In genomic region chr12:100429414-100430114, GRCm38 (mm10) we compare ENCODE assay signal across 31 mouse cellular contexts.
DNase-seq lines count a peak whose midpoint lies in the region; ATAC-seq and TF ChIP-seq lines count a peak whose summit lies in the region.
"Had no signal": no experiment of that assay in that cellular context is flagged by ENCODE, and none has a peak within 500 bp of the region (broad histone marks: within the 10 kb centered on the region; RNA-seq: fewer than 3 reads in every experiment).

No protein-coding gene starts in this region.

- no peaks in the 10 kb centered on the region for H3K27me3 ChIP-seq in lung, embryonic 15.5 days
- H3K27me3 ChIP-seq in liver, embryonic 12.5 days (replicated peaks) = no peaks in the 10 kb centered on the region
- H3K27me3 ChIP-seq: CH12.LX; embryonic facial prominence, embryonic 15.5 days; heart, embryonic 12.5 days; limb, embryonic 13.5 days; liver, embryonic 13.5 days; midbrain, embryonic 15.5 days; neural tube, embryonic 12.5 days; Patski; stomach, embryonic 15.5 days had no signal

- no peak overlapping the region for H3K4me2 ChIP-seq in lung, embryonic 15.5 days
- no peak overlapping the region for H3K4me2 ChIP-seq in liver, embryonic 12.5 days
- H3K4me2 ChIP-seq: embryonic facial prominence, embryonic 15.5 days; heart, embryonic 12.5 days; limb, embryonic 13.5 days; liver, embryonic 13.5 days; midbrain, embryonic 15.5 days; neural tube, embryonic 12.5 days; stomach, embryonic 15.5 days had no signal

- no peaks in the 10 kb centered on the region for H3K9me3 ChIP-seq in lung, embryonic 15.5 days
- H3K9me3 ChIP-seq in liver, embryonic 12.5 days (replicated peaks) = no peaks in the 10 kb centered on the region
- H3K9me3 ChIP-seq: embryonic facial prominence, embryonic 15.5 days; G1E; heart, embryonic 12.5 days; hindbrain, embryonic 10.5 days; limb, embryonic 13.5 days; liver, embryonic 13.5 days; midbrain, embryonic 15.5 days; neural tube, embryonic 12.5 days; stomach, embryonic 15.5 days had no signal

- WGBS in lung, embryonic 15.5 days = 70% methylated on average over 6 of the region's 6 CpGs
- WGBS in lung, adult 2 months = 80% methylated on average over 6 of the region's 6 CpGs
- 75% methylated on average over 6 of the region's 6 CpGs for whole genome bisulfite sequencing in liver, embryonic 12.5 days (ENCODE audit: insufficient replicate concordance)

- no peak for TF ChIP-seq POLR2A in lung, adult 2 months (IDR thresholded peaks at IDR 0.05; ENCODE audit: borderline replicate concordance, extremely low read depth, low read depth, low read length)

- no peak for TF ChIP-seq CTCF in lung, adult 2 months (IDR thresholded peaks at IDR 0.05; ENCODE audit: insufficient read depth, low read length)

- no peaks in the 10 kb centered on the region for H3K36me3 ChIP-seq in lung, embryonic 15.5 days
- no peaks in the 10 kb centered on the region for H3K36me3 ChIP-seq in liver, embryonic 12.5 days
- H3K36me3 ChIP-seq: embryonic facial prominence, embryonic 15.5 days; G1E; heart, embryonic 12.5 days; hindbrain, embryonic 10.5 days; limb, embryonic 13.5 days; liver, embryonic 13.5 days; midbrain, embryonic 15.5 days; neural tube, embryonic 12.5 days; stomach, embryonic 15.5 days had no signal

- no peak for DNase-seq in frontal cortex, postnatal 14 days (ENCODE audit: low spot score in 2 of 2)
- no peak for DNase-seq in lung, adult 2 months
- peak; percentile 38 to 40 for DNase-seq in cerebellum, postnatal 25 days
- peak; percentile 67 for DNase-seq in layer of hippocampus, adult 9-11 months
- DNase-seq: adrenal gland, postnatal 36 days; B cell, adult 2 months; gastrocnemius, postnatal 25 days; heart, adult 18-20 months; heart, postnatal 10 days; kidney, adult 9 months; kidney, postnatal 14 days; liver, embryonic 13.5 days; lung, postnatal 14 days; retina, postnatal 1 day; thymus, postnatal 36 days had no signal

- H3K9ac ChIP-seq in lung, embryonic 15.5 days = no peak overlapping the region
- H3K9ac ChIP-seq in liver, embryonic 12.5 days = no peak overlapping the region
- H3K9ac ChIP-seq: embryonic facial prominence, embryonic 15.5 days; heart, embryonic 12.5 days; limb, embryonic 13.5 days; liver, embryonic 13.5 days; midbrain, embryonic 15.5 days; neural tube, embryonic 12.5 days; stomach, embryonic 15.5 days had no signal

- 0 out of 2 replicates have a peak, but pooled peaks have one; percentile 11 for ATAC-seq in frontal cortex, adult (ENCODE audit: low TSS enrichment)
- ATAC-seq in lung, embryonic 15.5 days (ENCODE audit: borderline replicate concordance, extremely low read depth, low FRiP score, low TSS enrichment) = peak; percentile 72; the same call in 1 of the 2 replicates
- ATAC-seq in liver, embryonic 12.5 days = no peak
- ATAC-seq: forebrain, embryonic 14.5 days; hindbrain, postnatal 0 days; intestine, embryonic 16.5 days; midbrain, embryonic 15.5 days; Patski had no signal

- H3K4me1 ChIP-seq in lung, embryonic 15.5 days = no peaks in the 10 kb centered on the region; the same call in 1 of the 2 replicates
- H3K4me1 ChIP-seq in lung, adult 2 months (ENCODE audit: control insufficient read depth, insufficient read depth, low read length) = peaks cover 2% of the 10 kb centered on the region; the same call in 1 of the 2 replicates
- 0 out of 2 replicates have a peak, but pooled peaks cover 4% of the 10 kb centered on the region for H3K4me1 ChIP-seq in liver, embryonic 12.5 days
- H3K4me1 ChIP-seq: liver, embryonic 13.5 days; neural tube, embryonic 12.5 days; stomach, embryonic 15.5 days had no signal

- H3K4me3 ChIP-seq in lung, embryonic 15.5 days = no peak overlapping the region
- no peak overlapping the region for H3K4me3 ChIP-seq in lung, adult 2 months (replicated peaks; ENCODE audit: extremely low read depth, low read depth, low read length)
- no peak overlapping the region for H3K4me3 ChIP-seq in liver, embryonic 12.5 days
- H3K4me3 ChIP-seq: embryonic facial prominence, embryonic 15.5 days; heart, embryonic 12.5 days; hindbrain, embryonic 10.5 days; limb, embryonic 13.5 days; liver, embryonic 13.5 days; midbrain, embryonic 15.5 days; neural tube, embryonic 12.5 days; stomach, embryonic 15.5 days had no signal

- H3K27ac ChIP-seq in lung, embryonic 15.5 days = no peak overlapping the region
- H3K27ac ChIP-seq in liver, embryonic 12.5 days = no peak overlapping the region
- H3K27ac ChIP-seq: embryonic facial prominence, embryonic 15.5 days; hindbrain, embryonic 10.5 days; hindbrain, postnatal 0 days; limb, embryonic 13.5 days; liver, embryonic 13.5 days; midbrain, embryonic 15.5 days; neural tube, embryonic 12.5 days; stomach, embryonic 15.5 days had no signal

Comparison
In these comparisons a context has a peak if more than half of its experiments do, and no peak if none do; other contexts are left out.
1. DNase-seq: peak in cerebellum, postnatal 25 days (2 of 2) and layer of hippocampus, adult 9-11 months (single experiment); none in frontal cortex, postnatal 14 days (0 of 2) and lung, adult 2 months (single experiment).